Mouse (Mus musculus) E14TG2a.4 (cell line): Measurements from ENCODE around the gene Ccm2.

Source experiments
- H3K27me3 ChIP-seq: 2 replicates; pipeline ENCODE4 v1.6.1; 2014; ENCODE audit warnings: low read length, control low read depth; ENCODE audit not compliant: insufficient read depth
- H3K36me3 ChIP-seq: 2 replicates; pipeline ENCODE4 v1.6.1; 2014; ENCODE audit warnings: low read length, control low read depth; ENCODE audit not compliant: insufficient read depth
- H3K4me1 ChIP-seq: replicated peaks from 2 replicates; pipeline ENCODE4 v1.6.1; 2014; ENCODE audit warnings: low read depth, low read length, control low read depth
- H3K4me3 ChIP-seq: replicated peaks from 2 replicates; pipeline ENCODE4 v1.5.1; 2014; ENCODE audit warnings: mild to moderate bottlenecking, low read length
- H3K9me3 ChIP-seq: 2 replicates; pipeline ENCODE4 v1.6.1; 2014; ENCODE audit warnings: low read length, control low read depth
- CTCF ChIP-seq: conservative IDR thresholded peaks from 2 replicates; pipeline ENCODE4 v1.5.1; 2014; ENCODE audit warnings: low read length
- NANOG ChIP-seq: IDR thresholded peaks from 2 replicates; pipeline ENCODE4 v1.6.1; 2014; ENCODE audit warnings: borderline replicate concordance, low read length, mixed read lengths
- POU5F1 ChIP-seq: IDR thresholded peaks from 2 replicates; pipeline ENCODE4 v1.6.1; 2014; ENCODE audit warnings: low read length, borderline replicate concordance

Ccm2 gene

GRCm38 (mm10) chr11:6568584-6569409, 22.1 kb downstream of the Ccm2 start:
- Histone ChIP-seq H3K27me3 (no peaks in the 10 kb centered on the region), H3K9me3 (no peaks in the 10 kb centered on the region), H3K4me3 (no peak overlapping the region), H3K4me1 (peaks cover 33% of the 10 kb centered on the region), H3K36me3 (peaks cover 54% of the 10 kb centered on the region)
- no peak for TF ChIP-seq POU5F1
- TF ChIP-seq NANOG = no peak
- TF ChIP-seq CTCF = no peak

GRCm38 (mm10) chr11:6569410-6569777, 22.7 kb downstream of the Ccm2 start:
- TF ChIP-seq CTCF = no peak
- no peak for TF ChIP-seq POU5F1
- TF ChIP-seq NANOG = no peak
- no peaks in the 10 kb centered on the region for H3K27me3 ChIP-seq
- H3K36me3 ChIP-seq = peaks cover 49% of the 10 kb centered on the region
- no peaks in the 10 kb centered on the region for H3K9me3 ChIP-seq
- H3K4me1 ChIP-seq = peaks cover 33% of the 10 kb centered on the region
- no peak overlapping the region for H3K4me3 ChIP-seq

GRCm38 (mm10) chr11:6576151-6576550, 29.5 kb downstream of the Ccm2 start:
- Histone ChIP-seq H3K27me3 (no peaks in the 10 kb centered on the region), H3K4me1 (peaks cover 30% of the 10 kb centered on the region), H3K4me3 (no peak overlapping the region), H3K36me3 (peaks cover 23% of the 10 kb centered on the region), H3K9me3 (no peaks in the 10 kb centered on the region)
- TF ChIP-seq CTCF (no peak), NANOG (no peak), POU5F1 (no peak)

GRCm38 (mm10) chr11:6579361-6579760, 32.7 kb downstream of the Ccm2 start:
- TF ChIP-seq NANOG = no peak
- Histone ChIP-seq H3K36me3 (peaks cover 13% of the 10 kb centered on the region; the same call in 1 of the 2 replicates), H3K9me3 (no peaks in the 10 kb centered on the region), H3K4me3 (no peak overlapping the region), H3K27me3 (no peaks in the 10 kb centered on the region), H3K4me1 (peaks cover 30% of the 10 kb centered on the region)

GRCm38 (mm10) chr11:6580065-6580750, 33.5 kb downstream of the Ccm2 start:
- H3K27me3 ChIP-seq = no peaks in the 10 kb centered on the region
- peaks cover 30% of the 10 kb centered on the region for H3K4me1 ChIP-seq
- no peaks in the 10 kb centered on the region for H3K9me3 ChIP-seq
- peaks cover 19% of the 10 kb centered on the region for H3K36me3 ChIP-seq
- TF ChIP-seq POU5F1 (no peak), NANOG (no peak), CTCF (no peak)
- no peak overlapping the region for H3K4me3 ChIP-seq

GRCm38 (mm10) chr11:6581560-6581959, 34.9 kb downstream of the Ccm2 start:
- peaks cover 33% of the 10 kb centered on the region for H3K4me1 ChIP-seq
- no peak overlapping the region for H3K4me3 ChIP-seq
- no peaks in the 10 kb centered on the region for H3K9me3 ChIP-seq
- no peaks in the 10 kb centered on the region for H3K27me3 ChIP-seq
- H3K36me3 ChIP-seq = peaks cover 16% of the 10 kb centered on the region
- no peak for TF ChIP-seq NANOG
- TF ChIP-seq CTCF = no peak
- no peak for TF ChIP-seq POU5F1

GRCm38 (mm10) chr11:6585748-6586147, 39.1 kb downstream of the Ccm2 start:
- TF ChIP-seq POU5F1 = no peak
- no peak for TF ChIP-seq CTCF
- TF ChIP-seq NANOG = no peak

GRCm38 (mm10) chr11:6586660-6587059, 40.0 kb downstream of the Ccm2 start:
- peaks cover 30% of the 10 kb centered on the region for H3K36me3 ChIP-seq
- H3K9me3 ChIP-seq = no peaks in the 10 kb centered on the region
- H3K4me3 ChIP-seq = no peak overlapping the region
- no peaks in the 10 kb centered on the region for H3K27me3 ChIP-seq
- no peak for TF ChIP-seq CTCF
- no peak for TF ChIP-seq POU5F1
- TF ChIP-seq NANOG = no peak
- H3K4me1 ChIP-seq = peaks cover 57% of the 10 kb centered on the region

More at GRCm38 (mm10) chr11:6585748-6586147, 39.1 kb downstream of the Ccm2 start:
- Histone ChIP-seq H3K4me3 (no peak overlapping the region), H3K4me1 (peaks cover 49% of the 10 kb centered on the region), H3K36me3 (peaks cover 27% of the 10 kb centered on the region), H3K9me3 (no peaks in the 10 kb centered on the region), H3K27me3 (no peaks in the 10 kb centered on the region)
